Mouse (Mus musculus): ENCODE data around the gene Avpr1b. TPM values are rescaled to one million over a fixed set of nuclear protein-coding genes. Genes with fewer than 3 reads are reported as not detected.

The Avpr1b gene
- polyA plus RNA-seq, 1 experiment from 2014 or later = not detected

GRCm38 (mm10) chr1:131659512-131660085 lies 60.6 kb downstream of the Avpr1b start:
- no peak for TF ChIP-seq CTCF (IDR thresholded peaks at IDR 0.05; ENCODE audit: low read depth)
- H3K27ac ChIP-seq = no peak overlapping the region
- no peaks in the 10 kb centered on the region for H3K9me3 ChIP-seq (replicated peaks; ENCODE audit: low read length)
- H3K9ac ChIP-seq (ENCODE audit: low read depth, low read length) = no peak overlapping the region
- H3K27me3 ChIP-seq (ENCODE audit: insufficient read depth, low read length) = no peaks in the 10 kb centered on the region
- no peaks in the 10 kb centered on the region for H3K36me3 ChIP-seq (ENCODE audit: insufficient read depth, low read length)
- DNase-seq (ENCODE audit: low spot score) = no peak
- no peaks in the 10 kb centered on the region for H3K4me1 ChIP-seq (replicated peaks; ENCODE audit: insufficient read depth, low read length)
- H3K4me3 ChIP-seq (replicated peaks; ENCODE audit: low read depth, low read length) = no peak overlapping the region
- 78% methylated on average over 5 of the region's 5 CpGs for WGBS
- no peak overlapping the region for H3K4me2 ChIP-seq (ENCODE audit: low read length)
- no peak for ATAC-seq (replicated peaks; ENCODE audit: low FRiP score, low read depth)

- no peak overlapping the region for H3K27ac ChIP-seq
- no peaks in the 10 kb centered on the region for H3K27me3 ChIP-seq (ENCODE audit: insufficient read depth, low read length)
- no peaks in the 10 kb centered on the region for H3K9me3 ChIP-seq (replicated peaks; ENCODE audit: low read length)
- no peak overlapping the region for H3K9ac ChIP-seq (ENCODE audit: low read depth, low read length)
- no peak overlapping the region for H3K4me3 ChIP-seq (replicated peaks; ENCODE audit: low read depth, low read length)
- TF ChIP-seq CTCF (IDR thresholded peaks at IDR 0.05; ENCODE audit: low read depth) = no peak
- H3K36me3 ChIP-seq (ENCODE audit: insufficient read depth, low read length) = no peaks in the 10 kb centered on the region
- ATAC-seq (replicated peaks; ENCODE audit: low FRiP score, low read depth) = no peak
- 82% methylated on average over 2 of the region's 2 CpGs for WGBS
- no peak overlapping the region for H3K4me2 ChIP-seq (ENCODE audit: low read length)
- DNase-seq (ENCODE audit: low spot score) = no peak
- no peaks in the 10 kb centered on the region for H3K4me1 ChIP-seq (replicated peaks; ENCODE audit: insufficient read depth, low read length)
Measured at GRCm38 (mm10) chr1:131660266-131660665, 61.2 kb downstream of the Avpr1b start.

- Histone ChIP-seq H3K4me2 (ENCODE audit: low read length) (no peak overlapping the region), H3K27ac (no peak overlapping the region), H3K4me3 (replicated peaks; ENCODE audit: low read depth, low read length) (no peak overlapping the region), H3K36me3 (ENCODE audit: insufficient read depth, low read length) (no peaks in the 10 kb centered on the region), H3K9ac (ENCODE audit: low read depth, low read length) (no peak overlapping the region), H3K9me3 (replicated peaks; ENCODE audit: low read length) (no peaks in the 10 kb centered on the region), H3K27me3 (ENCODE audit: insufficient read depth, low read length) (no peaks in the 10 kb centered on the region), H3K4me1 (replicated peaks; ENCODE audit: insufficient read depth, low read length) (no peaks in the 10 kb centered on the region)
- WGBS = 73% methylated on average over 7 of the region's 7 CpGs
- no peak for TF ChIP-seq CTCF (IDR thresholded peaks at IDR 0.05; ENCODE audit: low read depth)
- ATAC-seq (replicated peaks; ENCODE audit: low FRiP score, low read depth) = no peak
- no peak for DNase-seq (ENCODE audit: low spot score)
Measured at GRCm38 (mm10) chr1:131660716-131661472, 61.9 kb downstream of the Avpr1b start.

Other genes with a start within 250 kb of the Avpr1b start
- gene Srgap2, start 71.9 kb upstream of the Avpr1b start, polyA plus RNA-seq (2015; fragmentation: Nextera tagmentation; extraction: Ambion mirVana) = 6.9 and 8.3 TPM in 2 replicates
- gene Fam72a, start 71.3 kb upstream of the Avpr1b start, polyA plus RNA-seq (2015; fragmentation: Nextera tagmentation; extraction: Ambion mirVana) = 1.7 and 1.8 TPM in 2 replicates
- 15.9 and 16.5 TPM in 2 replicates for gene Ctse, start 39.1 kb downstream of the Avpr1b start, polyA plus RNA-seq (2015; fragmentation: Nextera tagmentation; extraction: Ambion mirVana)
- 1.7 and 2.1 TPM in 2 replicates for gene Rab7b, start 89.5 kb downstream of the Avpr1b start, polyA plus RNA-seq (2015; fragmentation: Nextera tagmentation; extraction: Ambion mirVana)
- gene Slc26a9, start 144.8 kb downstream of the Avpr1b start, polyA plus RNA-seq (2015; fragmentation: Nextera tagmentation; extraction: Ambion mirVana) = 0.09 and 0.20 TPM in 2 replicates
- 5.7 and 6.5 TPM in 2 replicates for gene Pm20d1, start 198.1 kb downstream of the Avpr1b start, polyA plus RNA-seq (2015; fragmentation: Nextera tagmentation; extraction: Ambion mirVana)
- gene Slc41a1, start 228.3 kb downstream of the Avpr1b start, polyA plus RNA-seq (2015; fragmentation: Nextera tagmentation; extraction: Ambion mirVana) = 12.2 and 12.6 TPM in 2 replicates